Mouse (Mus musculus): ENCODE measurements at regions not wholly inside any gene's neighbourhood (a gene's known extent, or its start where the extent isn't known, plus 50 kb on each side); places are given as distances from the start of the nearest gene placed in this dataset.

DNA sequence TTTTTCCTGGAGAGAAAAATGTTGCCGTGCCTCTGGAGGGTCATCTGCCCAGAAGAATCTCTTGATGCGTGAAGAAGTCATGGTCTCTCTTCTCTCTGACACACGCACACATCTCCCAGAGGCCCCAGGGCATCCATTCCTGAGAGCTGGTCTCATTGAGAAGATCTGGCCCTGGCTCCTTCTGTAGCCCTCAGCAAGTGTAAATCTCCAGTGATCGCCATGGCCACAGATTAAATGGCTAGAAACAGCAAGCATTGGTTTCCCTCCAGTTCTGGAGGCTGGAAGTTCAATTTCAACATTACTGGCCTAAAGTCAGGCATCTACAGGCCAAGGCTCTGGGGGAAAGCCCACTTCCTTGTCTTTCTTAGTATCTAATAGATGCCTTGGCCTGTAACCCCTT is 155.9 kb downstream of the Zfp36l2 start:
- H3K9ac ChIP-seq (replicated peaks), result no peak overlapping the region
- H3K36me3 ChIP-seq (replicated peaks; ENCODE audit: control insufficient read depth, insufficient read depth, low read depth), result no peaks in the 10 kb centered on the region
- H3K4me1 ChIP-seq (replicated peaks; ENCODE audit: control insufficient read depth in 2 of 2, insufficient read depth in 2 of 2, low read length in 1 of 2), result 0 out of 4 replicates have a peak, but pooled peaks cover 0 to 2% of the 10 kb centered on the region in 2 experiments
- H3K4me2 ChIP-seq (ENCODE audit: low read depth), result no peak overlapping the region
- no peak for DNase-seq (ENCODE audit: low read depth in 3 of 3, low spot score in 3 of 3)
- no peak for TF ChIP-seq CTCF (IDR thresholded peaks at IDR 0.05; ENCODE audit: low read depth)
- 68% methylated on average over 4 of the region's 4 CpGs for WGBS (ENCODE audit: insufficient replicate concordance)
- no peaks in the 10 kb centered on the region for H3K27me3 ChIP-seq (ENCODE audit: control insufficient read depth, insufficient read depth, low read length)
- ATAC-seq (ENCODE audit: insufficient read depth), result no peak
- H3K4me3 ChIP-seq (ENCODE audit: insufficient read depth in 1 of 2, low read depth in 2 of 2, low read length in 2 of 2), result no peak overlapping the region
- H3K9me3 ChIP-seq (ENCODE audit: control insufficient read depth, low read length), result no peaks in the 10 kb centered on the region
- no peak overlapping the region for H3K27ac ChIP-seq

DNA sequence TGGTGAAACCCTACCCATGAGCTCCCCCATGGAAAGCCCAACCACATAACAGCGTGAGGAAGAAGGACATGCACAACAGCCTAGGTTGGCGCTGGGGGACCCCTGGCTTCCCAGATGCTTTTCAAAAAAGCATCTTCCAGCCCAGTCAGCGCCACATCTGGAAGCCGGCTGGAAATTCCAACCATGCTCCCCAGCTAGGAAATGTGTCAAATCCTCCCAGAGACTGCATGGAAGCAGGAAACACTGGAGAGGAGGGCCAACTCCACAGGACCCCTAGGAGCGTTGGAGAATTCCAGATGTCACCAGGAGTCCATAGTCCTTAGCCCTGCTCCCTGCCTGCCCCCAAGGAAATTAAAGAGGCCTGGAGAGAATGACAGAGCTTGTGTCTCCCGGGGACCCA is 156.4 kb downstream of the Zfp36l2 start:
- ATAC-seq (ENCODE audit: insufficient read depth) (no peak), DNase-seq (ENCODE audit: low read depth in 3 of 3, low spot score in 3 of 3) (no peak)
- no peak overlapping the region for H3K4me3 ChIP-seq (ENCODE audit: insufficient read depth in 1 of 2, low read depth in 2 of 2, low read length in 2 of 2)
- H3K4me2 ChIP-seq (ENCODE audit: low read depth), result no peak overlapping the region
- no peaks in the 10 kb centered on the region for H3K27me3 ChIP-seq (ENCODE audit: control insufficient read depth, insufficient read depth, low read length)
- no peaks in the 10 kb centered on the region for H3K9me3 ChIP-seq (ENCODE audit: control insufficient read depth, low read length)
- H3K9ac ChIP-seq (replicated peaks), result no peak overlapping the region
- no peak for TF ChIP-seq CTCF (IDR thresholded peaks at IDR 0.05; ENCODE audit: low read depth)
- H3K27ac ChIP-seq, result no peak overlapping the region
- 0 out of 4 replicates have a peak, but pooled peaks cover 0 to 3% of the 10 kb centered on the region in 2 experiments for H3K4me1 ChIP-seq (replicated peaks; ENCODE audit: control insufficient read depth in 2 of 2, insufficient read depth in 2 of 2, low read length in 1 of 2)
- WGBS (ENCODE audit: insufficient replicate concordance), result 74% methylated on average over 6 of the region's 6 CpGs
- H3K36me3 ChIP-seq (replicated peaks; ENCODE audit: control insufficient read depth, insufficient read depth, low read depth), result no peaks in the 10 kb centered on the region

GRCm38 (mm10) chr17:84030699-84031098 is 157.0 kb downstream of the Zfp36l2 start:
- H3K9ac ChIP-seq (replicated peaks), result no peak overlapping the region
- no peaks in the 10 kb centered on the region for H3K27me3 ChIP-seq (ENCODE audit: control insufficient read depth, insufficient read depth, low read length)
- 0 out of 4 replicates have a peak, but pooled peaks cover 0 to 4% of the 10 kb centered on the region in 2 experiments for H3K4me1 ChIP-seq (replicated peaks; ENCODE audit: control insufficient read depth in 2 of 2, insufficient read depth in 2 of 2, low read length in 1 of 2)
- H3K36me3 ChIP-seq (replicated peaks; ENCODE audit: control insufficient read depth, insufficient read depth, low read depth), result no peaks in the 10 kb centered on the region
- no peak overlapping the region for H3K27ac ChIP-seq
- no peak overlapping the region for H3K4me2 ChIP-seq (ENCODE audit: low read depth)
- TF ChIP-seq EP300 (IDR thresholded peaks at IDR 0.05; ENCODE audit: low read depth) (no peak), CTCF (IDR thresholded peaks at IDR 0.05; ENCODE audit: low read depth) (peak; percentile 49)
- DNase-seq (ENCODE audit: low read depth in 3 of 3, low spot score in 3 of 3) (no peak), ATAC-seq (ENCODE audit: insufficient read depth) (no peak)
- WGBS (ENCODE audit: insufficient replicate concordance), result 76% methylated on average over 5 of the region's 5 CpGs
- H3K4me3 ChIP-seq (ENCODE audit: insufficient read depth in 1 of 2, low read depth in 2 of 2, low read length in 2 of 2), result no peak overlapping the region
- no peaks in the 10 kb centered on the region for H3K9me3 ChIP-seq (ENCODE audit: control insufficient read depth, low read length)

- Histone ChIP-seq H3K9ac (replicated peaks) (no peak overlapping the region), H3K4me2 (ENCODE audit: low read depth) (no peak overlapping the region; the same call in 1 of the 2 replicates), H3K27me3 (ENCODE audit: control insufficient read depth, insufficient read depth, low read length) (no peaks in the 10 kb centered on the region), H3K4me1 (replicated peaks; ENCODE audit: control insufficient read depth in 2 of 2, insufficient read depth in 2 of 2, low read length in 1 of 2) (0 out of 4 replicates have a peak, but pooled peaks cover 0 to 2% of the 10 kb centered on the region in 2 experiments), H3K27ac (no peak overlapping the region), H3K4me3 (ENCODE audit: insufficient read depth in 1 of 2, low read depth in 2 of 2, low read length in 2 of 2) (no peak overlapping the region), H3K36me3 (replicated peaks; ENCODE audit: control insufficient read depth, insufficient read depth, low read depth) (no peaks in the 10 kb centered on the region), H3K9me3 (ENCODE audit: control insufficient read depth, low read length) (no peaks in the 10 kb centered on the region)
- 18% methylated on average over 27 of the region's 27 CpGs for WGBS (ENCODE audit: insufficient replicate concordance)
- ATAC-seq (ENCODE audit: insufficient read depth) (peak; percentile 68), DNase-seq (ENCODE audit: low read depth in 3 of 3, low spot score in 3 of 3) (peak; percentile 31 to 41 (median 33))
- TF ChIP-seq CTCF (IDR thresholded peaks at IDR 0.05; ENCODE audit: low read depth) (peak; percentile 93), EP300 (IDR thresholded peaks at IDR 0.05; ENCODE audit: low read depth) (no peak)
These were observed 159.4 kb downstream of the Zfp36l2 start for GRCm38 (mm10) chr17:84028157-84028970.

- DNase-seq (ENCODE audit: low read depth in 3 of 3, low spot score in 3 of 3), result no peak
- Histone ChIP-seq H3K36me3 (replicated peaks; ENCODE audit: control insufficient read depth, insufficient read depth, low read depth) (no peaks in the 10 kb centered on the region), H3K9me3 (ENCODE audit: control insufficient read depth, low read length) (no peaks in the 10 kb centered on the region), H3K4me1 (replicated peaks; ENCODE audit: control insufficient read depth in 2 of 2, insufficient read depth in 2 of 2, low read length in 1 of 2) (0 out of 4 replicates have a peak, but pooled peaks cover 0 to 2% of the 10 kb centered on the region in 2 experiments), H3K9ac (replicated peaks) (no peak overlapping the region), H3K27me3 (ENCODE audit: control insufficient read depth, insufficient read depth, low read length) (no peaks in the 10 kb centered on the region), H3K4me2 (ENCODE audit: low read depth) (no peak overlapping the region), H3K4me3 (ENCODE audit: insufficient read depth in 1 of 2, low read depth in 2 of 2, low read length in 2 of 2) (no peak overlapping the region), H3K27ac (no peak overlapping the region)
- no peak for ATAC-seq (ENCODE audit: insufficient read depth)
- no peak for TF ChIP-seq EP300 (IDR thresholded peaks at IDR 0.05; ENCODE audit: low read depth)
- no peak for TF ChIP-seq CTCF (IDR thresholded peaks at IDR 0.05; ENCODE audit: low read depth)
- WGBS (ENCODE audit: insufficient replicate concordance), result 72% methylated on average over 9 of the region's 9 CpGs
These were observed 160.5 kb downstream of the Zfp36l2 start for GRCm38 (mm10) chr17:84027275-84027674.

Measured in liver, embryonic 14.5 days (tissue).